Mouse (Mus musculus) adipose tissue, adult 10 weeks (tissue): Measurements from ENCODE around the gene Hnf4a. TPM values are rescaled to one million over a fixed set of nuclear protein-coding genes. Genes with fewer than 3 reads are reported as not detected.

ENCODE experiments used
- polyA plus RNA-seq: library from polyadenylated mRNA; stranded (reverse); fragments of 350-450 nt; fragmentation: Illumina TruSeq; extraction: RNeasy Lipid Tissue Mini Kit (QIAGEN cat#74804); gene quantifications from one replicate; pipeline ENCODE4 v1.2.3, GENCODE M21; 2014; ENCODE audit warnings: low read depth, low replicate concordance

Gene Hnf4a
- 5.8 TPM for polyA plus RNA-seq

GRCm38 (mm10) chr2:163506300-163507004, at the start of gene Hnf4a:
Gene Hnf4a, plus strand, starts transcription at chr2:163506808.

GRCm38 (mm10) chr2:163472466-163472851, 34.1 kb upstream of the Hnf4a start, which contains the start of gene Fitm2:
Gene Fitm2, minus strand, starts transcription at chr2:163472629.

GRCm38 (mm10) chr2:163492018-163492417, 14.6 kb upstream of the Hnf4a start, which contains the start of gene R3hdml:
Gene R3hdml, plus strand, starts transcription at chr2:163492318.

GRCm38 (mm10) chr2:163602101-163602971, 95.7 kb downstream of the Hnf4a start, which contains the start of gene Ttpal:
Gene Ttpal, plus strand, starts transcription at chr2:163602314.

Other genes with a start within 250 kb of the Hnf4a start
- gene Jph2, start 108.8 kb upstream of the Hnf4a start, polyA plus RNA-seq: 4.1 TPM
- 48.4 TPM for gene Oser1, start 82.1 kb upstream of the Hnf4a start, polyA plus RNA-seq
- 1.4 TPM for gene Gdap1l1, start 68.3 kb upstream of the Hnf4a start, polyA plus RNA-seq
- gene Fitm2, start 34.2 kb upstream of the Hnf4a start, polyA plus RNA-seq: 44.0 TPM
- not detected for gene R3hdml, start 14.5 kb upstream of the Hnf4a start, polyA plus RNA-seq
- gene Ttpal, start 95.5 kb downstream of the Hnf4a start, polyA plus RNA-seq: 14.7 TPM
- gene Serinc3, start 138.3 kb downstream of the Hnf4a start, polyA plus RNA-seq: 547 TPM
- gene Pkig, start 151.6 kb downstream of the Hnf4a start, polyA plus RNA-seq: 65.9 TPM
- 3.2 TPM for gene Ada, start 243.4 kb downstream of the Hnf4a start, polyA plus RNA-seq